Mouse (Mus musculus): ENCODE measurements around the gene Crygb. TPM values are rescaled to one million over a fixed set of nuclear protein-coding genes. Genes with fewer than 3 reads are reported as not detected.
"Not testable (repeated sequence)": the region's sequence is repeated elsewhere in the genome, so short reads cannot be mapped to it uniquely, and the experiment has no call there.

Crygb gene
- polyA plus RNA-seq, 1 experiment from 2014 or later = not detected

DNA sequence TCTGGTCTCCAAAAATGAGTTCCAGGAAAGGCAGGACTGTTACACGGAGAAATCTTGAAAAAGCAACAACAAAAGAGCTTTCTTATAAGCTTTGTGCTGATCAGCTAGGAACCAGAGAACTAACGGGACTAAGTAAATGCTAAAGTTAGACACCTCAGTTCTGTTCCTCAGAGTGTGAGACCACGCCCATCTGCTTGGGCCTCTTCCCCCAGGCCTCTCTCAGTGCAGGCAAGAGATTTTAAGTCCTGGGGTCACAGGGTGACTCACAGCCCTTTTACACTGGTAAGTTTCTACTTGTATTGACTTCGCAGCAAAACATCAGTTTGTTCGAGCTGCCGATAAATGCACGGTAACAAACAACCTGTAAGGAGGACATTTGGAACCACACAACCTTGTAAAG is 30.4 kb downstream of the Crygb start:
- Histone ChIP-seq H3K9me3 (no peaks in the 10 kb centered on the region; the same call in 1 of the 2 replicates), H3K9ac (no peak overlapping the region), H3K4me2 (no peak overlapping the region), H3K4me1 (replicated peaks) (no peaks in the 10 kb centered on the region), H3K4me3 (no peak overlapping the region), H3K27ac (no peak overlapping the region), H3K27me3 (peaks cover 9% of the 10 kb centered on the region; the same call in 1 of the 2 replicates), H3K36me3 (no peaks in the 10 kb centered on the region)
- no peak for ATAC-seq (ENCODE audit: low FRiP score)
- WGBS = 53% methylated on average over 7 of the region's 7 CpGs

GRCm38 (mm10) chr1:65050952-65051351 is 31.1 kb downstream of the Crygb start, which contains the start of gene Cryge:
TSS of gene Cryge (minus strand) at chr1:65051149.
- not testable (repeated sequence) for H3K4me1 ChIP-seq (replicated peaks); H3K4me3 ChIP-seq; H3K27ac ChIP-seq; H3K36me3 ChIP-seq; H3K9ac ChIP-seq; ATAC-seq (ENCODE audit: low FRiP score); H3K9me3 ChIP-seq; H3K4me2 ChIP-seq; H3K27me3 ChIP-seq
- WGBS = 49% methylated on average over 12 of the region's 12 CpGs

DNA sequence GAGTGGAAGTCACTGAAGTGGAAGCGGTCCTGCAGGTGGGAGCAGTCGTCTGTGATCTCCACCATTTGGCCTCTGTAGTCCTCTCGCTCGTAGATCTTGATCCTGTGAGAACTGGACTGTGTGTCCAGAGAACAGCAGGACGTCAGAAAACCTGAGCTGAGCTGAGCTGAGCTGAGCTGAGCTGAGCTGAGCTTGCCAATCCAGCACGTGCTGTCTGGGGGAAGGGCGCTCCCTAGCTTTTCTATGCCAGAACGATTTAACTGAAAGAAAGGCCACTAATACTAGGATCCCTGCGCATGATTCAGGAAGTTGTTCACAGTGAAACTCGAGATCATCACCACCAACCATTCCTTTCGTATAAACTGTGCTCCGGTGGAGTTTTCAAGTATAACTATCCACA is 33.3 kb downstream of the Crygb start:
- no peak for ATAC-seq (ENCODE audit: low FRiP score)
- Histone ChIP-seq H3K4me3 (no peak overlapping the region), H3K27ac (no peak overlapping the region), H3K9ac (no peak overlapping the region), H3K4me1 (replicated peaks) (no peaks in the 10 kb centered on the region), H3K4me2 (no peak overlapping the region), H3K9me3 (no peaks in the 10 kb centered on the region; the same call in 1 of the 2 replicates), H3K27me3 (peaks cover 9% of the 10 kb centered on the region; the same call in 1 of the 2 replicates), H3K36me3 (no peaks in the 10 kb centered on the region)
- WGBS = 62% methylated on average over 12 of the region's 12 CpGs

- no peaks in the 10 kb centered on the region for H3K4me1 ChIP-seq (replicated peaks)
- H3K9me3 ChIP-seq = no peaks in the 10 kb centered on the region
- 0 out of 2 replicates have a peak, but pooled peaks cover 5% of the 10 kb centered on the region for H3K27me3 ChIP-seq
- ATAC-seq (ENCODE audit: low FRiP score) = no peak
- H3K4me2 ChIP-seq = no peak overlapping the region
- H3K27ac ChIP-seq = no peak overlapping the region
- 41% methylated on average over 8 of the region's 8 CpGs for WGBS
- no peak overlapping the region for H3K4me3 ChIP-seq
- no peak overlapping the region for H3K9ac ChIP-seq
- H3K36me3 ChIP-seq = no peaks in the 10 kb centered on the region
Observed at GRCm38 (mm10) chr1:65046401-65047109, 35.5 kb downstream of the Crygb start.

- no peaks in the 10 kb centered on the region for H3K9me3 ChIP-seq
- no peaks in the 10 kb centered on the region for H3K36me3 ChIP-seq
- no peaks in the 10 kb centered on the region for H3K4me1 ChIP-seq (replicated peaks)
- WGBS = 82% methylated on average over 2 of the region's 2 CpGs
- H3K4me3 ChIP-seq = no peak overlapping the region
- ATAC-seq (ENCODE audit: low FRiP score) = no peak
- no peak overlapping the region for H3K27ac ChIP-seq
- H3K4me2 ChIP-seq = no peak overlapping the region
- no peak overlapping the region for H3K9ac ChIP-seq
- no peaks in the 10 kb centered on the region for H3K27me3 ChIP-seq
Observed at GRCm38 (mm10) chr1:65043433-65043832, 38.7 kb downstream of the Crygb start.

DNA sequence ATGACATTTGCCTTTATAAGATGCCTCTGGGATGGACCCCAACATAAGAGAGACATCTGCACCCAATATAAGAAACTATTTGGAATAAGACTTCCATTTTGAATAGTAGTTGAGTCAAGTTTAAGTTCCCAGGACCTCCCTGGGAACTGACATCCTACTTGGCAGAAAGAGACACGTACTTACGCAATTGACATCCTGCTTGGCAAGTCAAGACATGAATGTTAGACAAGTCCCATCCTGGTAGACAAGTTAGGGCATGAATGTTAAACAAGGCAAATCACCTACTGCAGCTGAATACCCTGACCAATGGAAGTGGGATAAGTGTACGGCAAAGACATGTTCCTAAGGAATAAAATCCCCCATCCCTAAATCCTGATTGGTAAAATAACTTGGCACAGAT is 40.3 kb downstream of the Crygb start:
- H3K36me3 ChIP-seq = no peaks in the 10 kb centered on the region
- no peak overlapping the region for H3K27ac ChIP-seq
- no peak overlapping the region for H3K4me3 ChIP-seq
- ATAC-seq (ENCODE audit: low FRiP score) = no peak
- no peak overlapping the region for H3K4me2 ChIP-seq
- H3K4me1 ChIP-seq (replicated peaks) = no peaks in the 10 kb centered on the region
- no peaks in the 10 kb centered on the region for H3K9me3 ChIP-seq
- WGBS = 95% methylated on average over 3 of the region's 3 CpGs
- H3K27me3 ChIP-seq = no peaks in the 10 kb centered on the region
- H3K9ac ChIP-seq = no peak overlapping the region

DNA sequence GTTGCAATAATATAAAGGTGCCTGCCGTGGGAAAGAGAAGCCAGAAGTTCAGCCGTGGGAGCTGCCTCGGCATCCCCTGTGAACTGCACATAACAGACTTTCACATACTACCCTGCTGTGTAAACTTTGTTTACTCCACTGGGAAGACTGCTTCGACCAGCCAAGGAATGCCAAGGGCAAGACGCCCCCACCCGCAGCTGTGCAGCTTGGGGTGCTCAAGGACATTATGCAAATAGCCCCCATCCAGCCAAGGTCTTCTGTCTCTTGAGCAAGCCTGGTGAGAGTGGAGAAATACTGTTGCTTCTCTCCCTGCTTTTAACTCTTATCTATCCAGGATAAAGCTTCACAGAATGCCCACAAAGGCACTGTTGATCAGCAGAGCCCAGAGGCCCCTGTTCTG is 41.3 kb downstream of the Crygb start:
- Histone ChIP-seq H3K27ac (no peak overlapping the region), H3K4me2 (no peak overlapping the region), H3K27me3 (no peaks in the 10 kb centered on the region), H3K9me3 (no peaks in the 10 kb centered on the region), H3K36me3 (no peaks in the 10 kb centered on the region), H3K4me3 (no peak overlapping the region), H3K9ac (no peak overlapping the region), H3K4me1 (replicated peaks) (no peaks in the 10 kb centered on the region)
- no peak for ATAC-seq (ENCODE audit: low FRiP score)
- 71% methylated on average over 6 of the region's 6 CpGs for WGBS

- WGBS = 88% methylated on average over 3 of the region's 3 CpGs
Observed at GRCm38 (mm10) chr1:65039679-65040078, 42.4 kb downstream of the Crygb start.

GRCm38 (mm10) chr1:65037542-65037941 is 44.5 kb downstream of the Crygb start:
- Histone ChIP-seq H3K9me3 (no peaks in the 10 kb centered on the region), H3K27me3 (no peaks in the 10 kb centered on the region), H3K9ac (no peak overlapping the region), H3K36me3 (no peaks in the 10 kb centered on the region), H3K27ac (no peak overlapping the region), H3K4me3 (no peak overlapping the region), H3K4me2 (no peak overlapping the region), H3K4me1 (replicated peaks) (no peaks in the 10 kb centered on the region)
- WGBS = 83% methylated on average over 2 of the region's 2 CpGs
- ATAC-seq (ENCODE audit: low FRiP score) = no peak

More at GRCm38 (mm10) chr1:65039679-65040078, 42.4 kb downstream of the Crygb start:
- no peak for ATAC-seq (ENCODE audit: low FRiP score)
- Histone ChIP-seq H3K27ac (no peak overlapping the region), H3K4me1 (replicated peaks) (no peaks in the 10 kb centered on the region), H3K9me3 (no peaks in the 10 kb centered on the region), H3K36me3 (no peaks in the 10 kb centered on the region), H3K9ac (no peak overlapping the region), H3K27me3 (no peaks in the 10 kb centered on the region), H3K4me3 (no peak overlapping the region), H3K4me2 (no peak overlapping the region)

- Histone ChIP-seq H3K9me3 (no peaks in the 10 kb centered on the region), H3K27ac (no peak overlapping the region), H3K4me1 (replicated peaks) (no peaks in the 10 kb centered on the region), H3K4me3 (no peak overlapping the region), H3K27me3 (no peaks in the 10 kb centered on the region), H3K9ac (no peak overlapping the region), H3K36me3 (no peaks in the 10 kb centered on the region), H3K4me2 (no peak overlapping the region)
- WGBS = 45% methylated on average over 3 of the region's 3 CpGs
- ATAC-seq (ENCODE audit: low FRiP score) = no peak
Observed at GRCm38 (mm10) chr1:65035513-65035912, 46.6 kb downstream of the Crygb start.

- Histone ChIP-seq H3K4me3 (no peak within 1 kb of the TSS), H3K9ac (no peak within 1 kb of the TSS), H3K9me3 (no peaks in the 10 kb centered on the region), H3K27me3 (no peaks in the 10 kb centered on the region), H3K4me1 (replicated peaks) (no peaks in the 10 kb centered on the region), H3K4me2 (no peak within 1 kb of the TSS), H3K27ac (no peak within 1 kb of the TSS), H3K36me3 (no peaks in the 10 kb centered on the region)
- ATAC-seq (ENCODE audit: low FRiP score) = no peak
Observed at GRCm38 (mm10) chr1:65032641-65033040, 49.4 kb downstream of the Crygb start, which contains the start of gene Akr1cl. TSS of gene Akr1cl (minus strand) at chr1:65032759.

Measured in hindbrain, embryonic 13.5 days (tissue).